Mouse (Mus musculus) spleen, postnatal 14 days (tissue): ENCODE measurements at regions not wholly inside any gene's neighbourhood (a gene's known extent, or its start where the extent isn't known, plus 50 kb on each side); places are given as distances from the start of the nearest gene placed in this dataset.

Experiments
- DNase-seq, 2 experiments: peaks; one replicate each; pipeline ENCODE4 v3.0.0; 2021 to 2022; ENCODE audit warnings: low spot score in 2 of 2

DNA sequence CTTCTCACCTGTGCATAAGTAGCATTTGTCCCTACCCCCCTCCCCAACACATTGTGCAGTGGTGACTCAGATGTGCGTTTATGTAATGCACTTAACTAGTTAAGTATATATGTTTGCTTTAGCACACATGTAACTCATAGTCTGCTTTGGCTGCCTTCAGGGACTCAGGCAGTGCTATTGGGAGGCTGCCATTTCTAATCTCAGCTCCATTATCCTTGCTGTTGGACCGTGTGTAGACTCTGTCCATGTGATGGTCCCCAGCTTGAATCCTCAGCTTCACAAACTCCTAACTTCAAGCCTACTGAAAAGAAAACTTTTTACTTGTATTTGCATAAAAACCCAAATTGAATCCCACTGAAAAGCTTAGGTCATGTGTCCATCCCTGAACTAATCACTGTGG is 194.7 kb upstream of the Ppp2r3a start:
- DNase-seq = no peak

DNA sequence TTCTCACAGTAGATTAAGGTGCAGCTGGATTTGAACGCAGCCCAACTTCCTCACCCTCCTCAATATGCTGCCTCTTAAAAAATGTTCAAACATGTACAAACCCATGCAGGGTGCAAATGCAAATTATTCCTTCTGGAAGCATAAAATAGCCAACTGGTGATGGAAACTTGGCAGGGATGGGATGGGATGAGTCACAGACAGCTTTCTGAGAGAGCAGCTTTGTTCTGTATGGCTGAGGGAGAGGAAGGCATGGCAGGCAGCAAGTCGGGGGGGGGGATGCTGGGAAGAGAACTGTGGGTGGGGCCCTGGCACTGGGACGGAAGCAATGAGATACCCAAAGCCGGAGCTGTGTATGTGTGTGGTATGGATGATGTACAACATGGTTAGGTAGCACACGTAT is 194.2 kb upstream of the Ppp2r3a start:
- no peak for DNase-seq

DNA sequence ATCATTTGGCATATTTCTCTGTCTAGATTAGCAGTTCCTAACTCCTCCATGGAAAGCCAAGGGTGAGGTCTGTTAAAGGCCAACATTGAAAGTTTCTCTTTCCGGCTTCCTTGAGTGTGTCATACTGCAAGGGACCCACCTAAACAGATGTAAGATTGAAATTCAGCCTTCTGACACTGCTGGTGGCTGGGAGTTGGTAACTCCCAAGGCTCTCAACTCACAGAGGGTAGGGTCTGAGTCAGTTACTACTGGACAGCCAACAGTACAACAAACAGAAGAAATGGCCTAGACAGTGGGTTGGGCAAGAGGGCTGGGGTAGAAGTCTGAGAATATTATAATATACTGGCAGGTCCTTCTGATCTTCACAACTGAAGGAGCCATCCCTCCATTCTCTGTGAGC is 193.7 kb upstream of the Ppp2r3a start:
- DNase-seq = no peak

DNA sequence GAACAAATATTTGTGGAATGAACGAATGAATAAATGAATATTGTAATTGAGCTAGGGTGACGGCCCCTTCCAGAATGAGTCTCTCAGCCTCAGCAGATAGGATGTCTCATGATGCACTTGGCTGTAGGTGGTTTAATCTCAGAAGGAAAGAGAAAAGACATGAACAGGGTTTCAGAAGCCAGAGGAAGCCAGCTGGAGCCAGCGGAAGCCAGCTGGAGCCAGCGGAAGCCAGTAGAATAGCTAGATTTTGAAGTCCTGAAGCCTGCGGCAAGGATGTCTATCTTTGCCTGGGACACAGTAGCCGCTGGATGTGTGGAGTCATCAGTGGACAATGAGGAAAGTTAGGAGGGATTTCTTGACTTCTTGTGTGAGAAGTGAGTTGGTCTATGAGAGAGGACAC is 188.3 kb upstream of the Ppp2r3a start:
- DNase-seq = no peak

DNA sequence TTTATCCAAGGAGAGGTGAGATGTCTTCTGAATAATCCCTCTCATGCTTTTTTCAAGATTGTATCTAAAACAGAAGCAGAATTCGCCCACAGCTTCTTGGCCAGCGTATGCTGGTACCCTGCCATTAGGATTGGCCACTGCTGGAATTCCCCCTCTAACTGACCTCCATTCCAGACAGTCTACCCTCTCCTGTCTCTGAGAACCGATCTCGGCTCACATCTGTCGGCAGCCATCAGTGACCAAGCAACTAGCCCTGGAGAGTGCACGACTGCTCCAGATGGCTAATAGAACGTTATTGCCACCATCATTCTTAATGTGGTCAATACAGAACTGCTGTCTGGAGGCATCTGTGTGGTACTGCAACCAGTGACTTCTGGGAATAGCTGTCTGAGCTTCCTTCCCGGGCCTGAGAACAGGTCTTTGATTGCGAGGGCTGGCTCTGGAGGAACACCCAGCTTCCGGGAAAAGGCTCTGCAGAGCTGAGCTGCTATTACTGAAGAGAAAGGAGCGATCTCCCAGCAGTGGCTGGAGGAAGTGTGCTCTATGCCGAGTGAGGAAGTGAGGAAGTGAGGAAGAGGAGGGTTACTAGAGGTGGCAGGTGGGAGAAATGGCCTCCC is 187.1 kb upstream of the Ppp2r3a start:
- no peak for DNase-seq

DNA sequence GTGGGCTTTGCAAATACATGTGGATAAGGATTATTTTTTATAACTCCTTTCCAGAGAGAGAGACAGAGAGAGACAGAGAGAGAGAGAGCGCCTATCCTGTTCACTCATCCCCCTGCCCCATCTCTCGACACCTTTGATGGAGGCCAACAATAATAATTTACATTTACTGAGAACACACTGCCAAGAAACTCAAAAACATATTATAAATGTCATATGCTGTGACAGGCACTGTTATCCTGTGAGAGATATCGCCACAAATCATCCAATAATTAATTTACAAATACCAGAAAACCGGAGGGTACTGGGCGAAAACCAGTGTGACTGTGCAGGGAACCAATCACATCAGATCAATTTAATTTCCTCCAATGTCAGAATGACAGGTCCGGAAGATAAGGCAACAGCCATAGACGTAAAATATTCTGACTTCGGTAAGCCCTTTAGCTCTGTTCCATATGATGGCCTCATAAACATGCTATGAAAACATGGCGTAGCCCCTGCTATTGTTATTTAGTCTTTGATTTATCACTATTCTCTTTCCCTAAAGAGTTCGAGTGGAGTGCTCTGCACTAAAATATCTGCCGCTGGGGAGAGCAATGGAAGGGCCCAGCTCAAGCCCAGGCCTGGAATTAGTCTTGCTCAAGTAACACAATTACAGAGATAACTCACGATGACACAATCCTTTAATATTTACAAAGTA is 173.5 kb upstream of the Ppp2r3a start:
- no peak for DNase-seq

DNA sequence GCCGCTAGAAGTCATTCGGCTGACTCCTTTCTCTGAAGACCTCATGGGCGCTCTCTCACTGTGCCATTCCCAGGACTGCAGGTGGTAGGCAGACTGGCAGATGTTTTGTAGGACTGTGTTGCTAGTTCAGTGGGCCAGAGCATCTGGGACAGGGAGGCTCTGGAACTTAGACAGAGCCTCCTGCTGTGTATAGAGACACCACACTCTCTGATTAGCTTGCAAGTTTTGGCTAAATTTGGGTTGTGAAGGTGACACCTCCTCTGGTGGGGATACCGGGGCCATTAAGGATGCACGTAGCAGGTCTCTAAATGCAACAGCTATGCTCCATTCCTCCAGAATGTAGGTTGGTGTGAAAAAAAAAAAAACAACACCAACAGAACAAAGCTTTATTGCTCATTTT is 171.4 kb upstream of the Ppp2r3a start:
- no peak for DNase-seq

DNA sequence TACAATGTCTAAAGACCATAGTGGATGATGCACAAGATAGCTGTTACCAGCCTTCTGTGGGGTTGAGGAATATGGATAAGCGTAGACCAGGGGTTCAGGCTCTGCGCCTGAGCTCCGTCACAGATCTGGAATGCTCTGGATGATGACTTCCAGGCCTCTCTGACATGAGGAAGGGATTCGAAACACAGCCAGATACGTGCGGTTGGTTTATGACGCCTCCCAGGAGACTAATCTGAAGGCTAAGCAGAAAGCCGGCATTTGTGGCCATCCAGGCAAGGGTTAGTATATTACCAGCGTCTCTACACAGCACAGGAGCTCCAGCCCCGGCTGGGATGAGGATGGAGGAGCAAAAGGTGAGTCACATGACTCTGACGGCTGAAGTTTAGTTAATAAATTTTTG is 170.4 kb upstream of the Ppp2r3a start:
- no peak for DNase-seq

DNA sequence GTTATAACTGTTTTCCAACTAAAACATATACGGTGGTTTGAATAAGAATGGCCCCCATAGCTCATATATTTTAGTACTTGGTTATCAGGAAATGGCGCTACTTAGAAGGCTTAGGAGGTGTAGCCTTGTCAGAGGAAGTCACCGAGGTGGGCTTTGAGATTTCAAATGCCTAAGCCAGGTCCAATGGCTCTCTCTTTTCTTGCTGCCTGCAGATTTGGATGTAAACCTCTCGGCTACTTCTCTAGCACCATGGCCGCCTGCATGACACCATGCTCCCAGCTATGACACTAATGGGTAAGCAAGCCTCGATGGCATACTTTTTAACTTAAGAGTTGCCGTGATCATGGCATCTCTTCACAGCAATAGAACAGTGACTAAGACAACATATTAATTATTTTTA is 169.5 kb upstream of the Ppp2r3a start:
- DNase-seq = no peak

DNA sequence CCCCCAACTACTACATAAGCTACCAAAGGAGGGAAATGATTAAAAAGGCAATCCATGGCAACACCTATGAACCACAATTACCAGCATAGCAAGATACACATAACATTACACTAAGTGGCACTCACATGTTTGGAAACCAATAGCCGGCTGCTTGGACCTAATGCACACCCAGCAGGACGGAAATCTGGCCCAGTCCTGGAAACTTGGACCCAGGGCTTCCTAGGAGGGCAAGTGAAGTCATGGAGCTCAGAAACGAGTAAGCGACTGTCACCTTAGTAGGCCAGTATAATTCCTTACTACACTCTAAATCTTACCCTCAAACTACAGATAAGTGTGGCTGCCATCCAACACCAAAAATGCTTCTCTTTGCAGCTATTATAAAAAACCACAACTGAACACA is 168.6 kb upstream of the Ppp2r3a start:
- DNase-seq = no peak

DNA sequence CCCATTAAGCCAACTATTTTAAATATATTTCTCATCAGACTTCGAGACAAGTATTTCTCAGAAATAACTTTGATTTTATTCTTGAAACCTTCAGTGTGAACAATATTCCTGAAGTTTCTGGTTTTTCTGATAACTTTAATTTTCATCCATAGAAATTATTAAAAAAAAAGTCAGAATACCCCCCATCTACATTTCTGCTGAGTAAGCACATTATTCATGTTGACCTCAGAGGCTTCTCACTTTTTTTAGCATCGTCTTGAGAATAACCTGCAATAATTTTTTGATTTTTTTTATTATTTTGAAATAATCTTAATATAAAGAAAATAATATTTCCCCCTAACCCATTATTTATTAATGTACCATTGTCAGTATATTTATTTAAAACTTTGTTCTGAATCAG is 166.1 kb upstream of the Ppp2r3a start:
- DNase-seq = no peak

DNA sequence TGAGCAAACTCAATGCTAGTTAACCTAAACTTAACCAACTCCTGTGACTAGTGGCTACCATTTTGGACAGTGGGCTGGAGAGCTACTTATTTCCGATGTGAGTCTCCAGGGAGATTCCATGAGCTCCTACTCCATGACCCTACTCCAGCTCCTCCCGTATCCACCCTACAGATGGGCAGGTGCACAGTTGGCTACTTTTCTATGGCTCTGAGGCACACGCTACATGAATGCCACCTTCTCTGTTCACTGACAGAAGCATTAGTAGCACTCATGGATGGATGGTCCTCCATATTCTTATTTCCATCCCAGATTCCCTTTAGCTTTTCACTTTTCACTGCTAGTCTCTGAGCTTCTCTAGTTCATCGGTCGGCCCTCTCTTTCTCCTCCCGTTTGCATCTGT is 164.7 kb upstream of the Ppp2r3a start:
- no peak for DNase-seq

DNA sequence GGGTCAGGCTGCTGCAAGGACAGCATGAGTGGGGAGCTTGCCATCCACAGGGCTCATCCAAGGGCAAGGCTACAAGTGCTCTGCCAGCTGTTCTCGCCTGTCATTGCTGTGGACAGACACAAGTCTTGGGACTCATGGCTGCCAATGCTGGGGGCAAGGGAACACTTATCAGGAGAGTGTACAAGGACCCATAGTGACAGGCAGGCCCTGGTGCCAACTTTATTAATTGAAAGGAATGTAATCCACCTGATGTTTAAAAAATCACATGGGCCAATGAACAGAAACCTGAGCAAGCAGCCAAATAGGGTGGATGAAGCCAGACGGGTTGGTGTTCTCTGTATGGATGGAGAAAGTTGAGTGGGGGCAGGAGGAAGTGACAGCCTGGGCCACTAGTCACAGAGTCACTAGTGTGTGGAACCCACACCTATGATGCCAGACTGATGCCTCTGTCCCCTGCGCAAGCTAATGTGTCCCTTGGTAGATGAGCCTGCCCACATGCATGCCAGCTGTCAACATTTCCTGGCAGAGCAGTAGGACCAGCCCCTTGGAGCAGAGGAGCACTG is 161.6 kb upstream of the Ppp2r3a start:
- DNase-seq = no peak

DNA sequence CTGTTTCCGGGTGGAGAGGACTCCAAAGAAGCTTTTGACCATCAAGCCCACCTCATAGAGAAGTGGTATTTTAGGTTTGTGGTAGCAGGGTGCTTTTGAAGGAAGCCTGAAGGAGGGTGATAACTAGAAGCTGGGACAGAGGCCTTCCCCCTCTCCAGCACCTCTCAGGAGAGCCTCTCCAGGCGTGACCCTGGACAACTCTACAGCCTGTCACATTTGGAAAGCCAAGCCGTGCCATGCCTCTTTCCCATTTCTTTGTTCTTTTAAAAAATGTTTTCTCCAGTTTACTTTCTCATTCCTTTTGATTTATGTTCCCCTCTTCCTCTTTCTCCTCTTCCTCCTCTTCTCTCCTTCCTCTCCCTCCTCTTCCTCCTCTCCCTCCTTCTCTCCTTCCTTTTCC is 160.4 kb upstream of the Ppp2r3a start:
- DNase-seq = no peak

DNA sequence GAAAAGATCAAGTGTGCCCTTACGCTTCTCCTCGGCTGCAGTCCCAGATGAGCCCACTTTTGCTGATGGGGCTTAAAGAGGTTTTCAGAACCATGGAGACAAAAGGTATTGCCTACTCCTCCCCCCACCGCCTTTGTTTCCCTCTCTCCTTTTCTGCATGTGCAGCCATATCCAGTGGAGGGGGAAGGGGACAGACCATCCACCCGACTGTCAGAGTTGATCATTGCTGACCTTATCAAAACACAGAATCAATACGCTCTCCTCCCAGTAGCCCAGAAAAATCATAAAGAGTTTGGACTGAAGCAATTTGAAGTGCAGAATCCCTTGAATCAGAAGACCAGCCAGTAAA is 159.9 kb upstream of the Ppp2r3a start:
- no peak for DNase-seq

DNA sequence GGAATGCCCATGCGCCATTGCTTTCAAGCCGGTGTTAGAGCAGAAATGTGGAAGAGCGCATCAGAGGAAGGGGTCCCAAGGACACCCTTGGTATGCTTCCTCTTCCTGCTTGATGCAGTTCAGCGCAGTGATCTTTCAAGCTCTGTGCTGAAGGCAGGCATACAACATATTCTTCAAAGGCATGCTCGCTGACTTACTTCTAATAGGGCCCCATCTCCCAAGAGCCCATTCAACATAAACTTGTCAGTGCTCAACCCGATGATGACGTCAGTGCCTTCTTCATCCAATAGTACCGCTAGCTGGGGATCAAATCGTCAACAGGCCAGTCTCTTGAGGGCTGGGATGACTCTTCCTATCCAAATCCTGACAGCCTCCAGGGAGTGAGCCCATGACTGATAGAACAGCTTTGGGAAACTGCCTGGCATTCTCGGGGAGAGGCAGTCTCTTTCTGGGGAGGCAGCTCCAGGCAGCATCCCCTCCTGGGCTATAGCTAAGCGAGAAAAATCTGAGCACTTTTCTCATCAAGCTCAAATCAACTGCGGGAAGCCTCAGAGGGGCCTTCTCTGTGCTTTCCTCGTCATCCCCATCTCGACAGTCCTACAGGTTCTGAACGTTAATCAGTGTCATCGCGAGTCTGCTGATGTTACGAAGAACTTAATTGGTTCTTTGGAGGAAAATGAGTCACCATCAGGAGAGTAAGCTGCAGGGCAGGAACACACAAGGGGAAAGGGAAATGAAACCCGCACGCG is 159.4 kb upstream of the Ppp2r3a start:
- no peak for DNase-seq

DNA sequence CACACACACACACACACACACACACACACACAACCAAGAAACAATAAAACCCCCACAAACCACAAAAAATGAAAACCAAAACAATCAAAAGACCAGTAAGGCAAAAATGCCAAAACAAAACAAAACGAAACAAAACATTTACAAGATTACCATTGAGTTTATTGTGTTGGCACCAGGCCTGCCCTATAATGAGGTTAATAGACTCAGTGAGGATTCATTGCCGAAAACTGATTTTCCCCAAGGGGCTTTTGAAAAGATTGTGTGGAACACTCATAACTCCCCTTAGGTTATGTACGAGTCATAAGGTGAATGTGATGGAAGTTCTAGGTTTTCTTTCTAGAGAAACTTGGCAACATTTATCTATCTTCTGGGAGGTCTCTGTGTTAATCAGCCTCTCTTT is 158.8 kb upstream of the Ppp2r3a start:
- no peak for DNase-seq

DNA sequence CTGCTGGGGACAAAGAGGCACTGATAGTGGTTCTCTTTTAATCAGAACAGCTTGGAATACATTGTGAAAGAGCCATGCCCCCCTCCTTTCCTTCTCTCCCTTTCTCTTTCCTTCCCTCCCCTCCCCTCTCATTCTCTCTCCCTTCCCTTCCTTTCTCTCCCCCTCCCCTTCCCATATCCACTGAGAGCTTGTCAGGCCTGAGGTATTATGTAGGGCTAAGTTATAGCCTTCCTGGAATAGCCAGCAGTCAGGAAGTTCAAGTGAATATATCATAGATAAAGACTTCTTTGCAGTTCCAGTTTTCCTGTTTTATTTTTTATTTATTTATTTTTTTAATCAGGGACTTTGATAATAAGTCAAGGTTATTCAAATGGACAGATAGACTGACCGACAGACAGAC is 156.5 kb upstream of the Ppp2r3a start:
- no peak for DNase-seq

DNA sequence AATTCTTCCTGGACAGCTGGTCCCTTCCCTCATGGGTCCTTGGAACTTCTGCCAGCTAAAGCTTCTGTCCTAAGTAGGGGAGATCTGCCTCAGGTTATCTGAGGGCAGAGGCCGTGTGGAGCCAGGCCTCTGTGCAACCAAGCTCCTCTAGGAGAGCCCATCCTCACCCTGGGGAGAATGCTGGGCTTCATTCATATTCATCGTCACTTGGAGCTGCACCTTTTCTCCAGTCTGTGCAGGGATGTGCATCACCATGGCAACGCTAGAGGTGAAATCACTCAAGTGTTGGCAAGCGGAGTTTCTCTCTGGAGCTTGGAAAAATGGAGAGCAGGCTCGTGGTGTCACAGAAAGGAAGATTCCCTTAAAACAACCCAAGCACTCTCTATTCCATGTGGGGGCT is 155.5 kb upstream of the Ppp2r3a start:
- DNase-seq = no peak

DNA sequence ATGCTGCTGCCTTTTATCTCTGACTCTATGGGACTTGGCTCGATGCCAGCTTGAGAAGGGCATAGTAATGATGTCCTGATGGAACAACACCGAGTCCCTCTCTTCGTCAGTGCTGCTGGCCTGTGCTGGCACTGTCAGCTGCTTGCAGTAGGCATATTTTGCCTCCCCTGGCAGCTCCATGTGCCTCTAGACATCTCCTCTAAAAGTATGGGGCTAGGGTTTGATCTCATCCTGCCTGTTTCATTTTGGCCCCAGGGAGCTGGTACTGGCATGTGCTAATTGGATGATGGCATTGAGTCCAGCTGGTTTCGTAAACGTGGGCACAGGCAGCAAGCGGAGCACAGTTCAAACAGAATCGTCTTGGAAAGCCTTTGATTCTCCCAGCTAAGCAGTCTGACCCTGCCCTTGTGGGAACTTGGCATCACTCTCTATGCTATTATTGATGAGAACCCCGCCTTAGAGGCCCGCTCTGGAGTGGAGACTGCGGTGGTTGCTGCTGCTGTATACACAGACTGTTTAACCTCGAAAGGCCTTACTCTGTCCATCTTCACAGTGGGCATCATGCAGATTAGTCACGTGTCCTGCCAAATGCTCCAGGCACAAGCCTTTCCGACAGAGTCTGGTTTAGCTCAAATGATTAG is 153.0 kb upstream of the Ppp2r3a start:
- no peak for DNase-seq

DNA sequence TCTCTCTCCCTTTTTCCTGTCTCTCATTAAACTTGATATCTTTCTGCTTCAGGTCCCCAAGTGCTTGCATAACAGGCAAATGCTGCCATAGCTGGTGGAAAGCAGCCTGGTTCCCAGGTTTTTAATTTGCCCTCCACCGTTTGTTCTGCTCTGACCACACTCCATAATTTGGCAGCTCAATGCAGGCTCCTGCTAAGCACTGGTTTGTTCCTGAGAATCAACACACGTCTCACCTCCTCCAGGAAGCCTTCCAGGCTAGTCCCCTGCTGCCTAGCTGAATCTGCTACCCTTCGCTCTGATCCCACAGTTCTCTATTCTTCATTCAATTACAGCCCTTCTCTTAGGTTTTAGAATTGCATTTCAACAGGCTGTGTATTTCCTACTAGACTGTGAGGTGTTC is 152.4 kb upstream of the Ppp2r3a start:
- no peak for DNase-seq

DNA sequence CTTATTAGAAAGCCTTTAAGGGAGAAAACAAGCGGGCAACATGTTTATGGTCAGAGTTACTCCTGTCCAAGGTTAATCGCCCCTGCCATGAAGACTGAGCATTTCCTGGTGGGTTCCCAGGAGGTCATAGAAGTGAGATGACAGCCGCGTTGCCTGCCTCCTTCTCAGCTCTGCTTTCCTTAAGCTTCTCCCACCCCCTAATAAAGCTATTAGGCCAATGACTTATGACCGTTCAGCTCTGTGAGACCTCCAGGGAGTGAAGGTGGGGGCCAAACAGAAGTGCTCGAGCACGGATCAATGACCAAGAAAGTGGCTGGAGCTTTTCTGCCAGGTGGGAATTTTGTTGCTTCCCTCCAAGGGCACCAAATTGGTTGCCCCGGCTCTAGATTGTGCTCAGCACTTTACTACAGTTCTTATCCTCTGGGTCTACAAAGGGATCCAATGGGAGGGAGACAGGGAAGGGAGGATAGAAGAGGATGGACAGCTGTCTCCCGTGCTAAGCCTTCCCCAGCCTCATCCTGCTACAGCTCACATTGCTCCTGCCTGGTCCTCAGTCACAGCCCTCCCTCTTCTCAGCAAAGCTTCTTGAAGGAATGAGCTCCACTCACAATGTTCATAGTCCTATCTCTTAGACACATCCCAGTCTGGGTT is 151.1 kb upstream of the Ppp2r3a start:
- DNase-seq = no peak
